Mouse (Mus musculus) thymus, adult 18-20 months (tissue): ENCODE results near the gene Ube2e2.
A peak's percentile ranks its signal among the peaks of the same experiment; 100 is the strongest.

Experiments used
- DNase-seq, 2 experiments: peaks; one replicate each; pipeline ENCODE4 v3.0.0; 2022; ENCODE audit warnings: mixed read lengths in 2 of 2

Ube2e2 gene

GRCm38 (mm10) chr14:18893947-18894445 lies at the start of gene Ube2e2:
Gene Ube2e2 (minus strand): TSS chr14:18894267.
- DNase-seq: no peak

- DNase-seq: no peak
Observed at GRCm38 (mm10) chr14:18940068-18940467, 46.0 kb upstream of the Ube2e2 start.

- DNase-seq: no peak
Observed at GRCm38 (mm10) chr14:18903553-18903952, 9.5 kb upstream of the Ube2e2 start.

- peak; percentile 70 to 77 for DNase-seq
Observed at GRCm38 (mm10) chr14:18893121-18893946, 733 bp downstream of the Ube2e2 start.

- no peak for DNase-seq
Observed at GRCm38 (mm10) chr14:18889571-18889970, 4.5 kb downstream of the Ube2e2 start.

GRCm38 (mm10) chr14:18882493-18882892 lies 11.6 kb downstream of the Ube2e2 start:
- no peak for DNase-seq

- DNase-seq: no peak
Observed at GRCm38 (mm10) chr14:18870716-18871115, 23.4 kb downstream of the Ube2e2 start.

- no peak for DNase-seq
Observed at GRCm38 (mm10) chr14:18828661-18829060, 65.4 kb downstream of the Ube2e2 start.

GRCm38 (mm10) chr14:18826753-18827152 lies 67.3 kb downstream of the Ube2e2 start:
- DNase-seq: no peak

GRCm38 (mm10) chr14:18820713-18821112 lies 73.4 kb downstream of the Ube2e2 start:
- DNase-seq: no peak

GRCm38 (mm10) chr14:18796857-18797256 lies 97.2 kb downstream of the Ube2e2 start:
- no peak for DNase-seq

GRCm38 (mm10) chr14:18795787-18796186 lies 98.3 kb downstream of the Ube2e2 start:
- DNase-seq: no peak

GRCm38 (mm10) chr14:18778993-18779675 lies 114.9 kb downstream of the Ube2e2 start:
- DNase-seq: no peak

GRCm38 (mm10) chr14:18778241-18778640 lies 115.8 kb downstream of the Ube2e2 start:
- no peak for DNase-seq

- no peak for DNase-seq
Observed at GRCm38 (mm10) chr14:18776132-18776531, 117.9 kb downstream of the Ube2e2 start.

GRCm38 (mm10) chr14:18773724-18774123 lies 120.3 kb downstream of the Ube2e2 start:
- DNase-seq: no peak

GRCm38 (mm10) chr14:18759601-18760356 lies 134.3 kb downstream of the Ube2e2 start:
- no peak for DNase-seq

GRCm38 (mm10) chr14:18758595-18759532 lies 135.2 kb downstream of the Ube2e2 start:
- no peak for DNase-seq

GRCm38 (mm10) chr14:18758003-18758402 lies 136.1 kb downstream of the Ube2e2 start:
- no peak for DNase-seq

GRCm38 (mm10) chr14:18755410-18755809 lies 138.7 kb downstream of the Ube2e2 start:
- DNase-seq: no peak

- no peak for DNase-seq
Observed at GRCm38 (mm10) chr14:18754595-18754994, 139.5 kb downstream of the Ube2e2 start.

- no peak for DNase-seq
Observed at GRCm38 (mm10) chr14:18754001-18754400, 140.1 kb downstream of the Ube2e2 start.
